Mouse (Mus musculus) megakaryocyte progenitor cell, adult 5-6 weeks (primary cell): ENCODE results near the gene BC017158. TPM values are rescaled to one million over a fixed set of nuclear protein-coding genes. Genes with fewer than 3 reads are reported as not detected.
A peak's percentile ranks its signal among the peaks of the same experiment; 100 is the strongest.

Source experiments
- ATAC-seq: replicated peaks from 2 replicates; pipeline ENCODE4 v1.8.0; 2016; ENCODE audit warnings: mild to moderate bottlenecking, moderate TSS enrichment, inconsistent platforms; ENCODE audit not compliant: poor library complexity
- total RNA-seq, 2 experiments: library from RNA; stranded (forward) in 1 of 2; stranded (reverse) in 1 of 2; fragments of 157-497, 149-512 nt in 1 of 2; fragments of 200-1000 nt in 1 of 2; gene quantifications; 2 replicates each; pipeline versions ENCODE4 v1.2.3 to v1.2.4; 2015 to 2017

Gene BC017158
- total RNA-seq, 2 experiments from 2014 or later = 20.5 to 39.5 TPM

DNA sequence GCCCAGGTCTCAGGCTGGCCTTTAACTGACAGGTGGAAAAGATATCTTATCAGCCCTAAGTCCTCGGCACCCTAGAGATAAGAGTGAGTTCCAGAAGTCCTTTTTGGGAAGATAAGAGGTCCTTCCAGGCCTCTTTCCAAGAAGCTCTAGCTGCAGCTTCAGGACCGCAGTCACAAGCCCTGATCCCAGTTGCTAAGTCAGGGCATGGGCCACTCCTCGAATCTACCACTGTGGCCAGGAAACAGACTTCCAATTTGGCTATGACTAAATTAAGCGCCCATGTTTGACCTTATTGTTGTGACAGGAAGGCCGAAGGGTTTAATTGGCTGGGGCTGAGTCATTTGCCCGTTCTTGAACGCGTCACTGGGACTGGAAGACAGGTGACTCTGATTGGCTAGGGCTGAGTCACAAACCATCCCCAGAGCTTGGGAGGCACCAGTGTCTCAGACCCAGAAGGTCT is 12.3 kb upstream of the BC017158 start:
- peak; percentile 14; the same call in 1 of the 2 replicates for ATAC-seq

DNA sequence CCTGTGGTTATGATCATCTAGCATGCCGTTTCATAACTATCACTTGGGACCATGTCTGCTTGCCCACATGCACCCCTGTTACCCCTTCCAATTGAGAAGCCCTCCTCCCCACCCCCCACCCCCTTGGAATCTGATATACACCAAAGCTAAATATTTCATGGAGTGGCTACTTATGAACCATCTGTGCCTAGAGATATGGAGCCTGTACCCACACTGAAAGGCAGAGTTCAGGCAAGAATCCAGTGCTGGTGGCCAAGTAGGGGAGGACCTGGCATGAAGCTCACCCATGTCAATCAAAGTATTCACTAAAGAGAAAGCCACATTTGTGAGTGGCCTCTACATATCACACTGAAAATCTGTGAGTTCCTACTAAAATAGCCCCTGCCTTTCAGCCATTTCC is 11.8 kb upstream of the BC017158 start:
- peak; percentile 57 for ATAC-seq

DNA sequence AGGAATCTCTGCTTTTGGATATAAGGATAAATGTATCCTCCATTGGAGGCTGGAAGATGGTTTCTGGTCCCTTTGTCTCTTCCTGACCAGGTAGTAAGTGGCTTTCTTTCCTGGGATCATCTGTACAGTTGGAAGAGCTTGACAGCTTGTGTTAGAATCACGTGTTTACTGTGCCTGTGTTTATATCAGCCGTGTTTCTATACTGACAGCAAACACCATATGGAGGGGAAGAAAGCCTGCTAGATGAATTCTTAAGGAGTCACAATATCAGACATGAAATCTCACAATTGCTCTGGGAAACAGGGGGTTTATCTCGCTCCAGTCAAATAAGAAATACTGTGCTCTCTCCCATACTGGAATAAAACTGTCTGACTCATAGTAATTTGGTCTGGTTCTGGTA is 11.2 kb upstream of the BC017158 start:
- no peak for ATAC-seq

DNA sequence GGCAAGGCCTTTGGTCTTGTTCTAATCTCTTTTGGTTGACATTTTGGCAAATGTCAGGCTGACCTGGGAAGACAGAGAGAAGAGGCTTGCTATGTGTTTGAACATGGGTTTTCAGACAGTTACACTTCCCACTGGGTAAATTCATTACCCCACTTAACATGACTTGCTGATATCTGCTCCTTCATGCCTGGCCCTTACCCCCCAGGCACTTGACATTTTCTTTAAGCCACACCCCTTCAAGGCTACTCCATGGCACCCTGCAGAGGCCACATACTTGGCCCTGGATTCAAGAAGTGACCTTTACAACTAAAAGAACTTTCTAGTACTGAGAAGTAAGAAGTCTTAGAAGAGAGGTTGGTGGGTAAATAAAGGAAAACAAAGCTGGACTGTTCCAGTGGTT is 9.9 kb upstream of the BC017158 start:
- ATAC-seq = no peak

DNA sequence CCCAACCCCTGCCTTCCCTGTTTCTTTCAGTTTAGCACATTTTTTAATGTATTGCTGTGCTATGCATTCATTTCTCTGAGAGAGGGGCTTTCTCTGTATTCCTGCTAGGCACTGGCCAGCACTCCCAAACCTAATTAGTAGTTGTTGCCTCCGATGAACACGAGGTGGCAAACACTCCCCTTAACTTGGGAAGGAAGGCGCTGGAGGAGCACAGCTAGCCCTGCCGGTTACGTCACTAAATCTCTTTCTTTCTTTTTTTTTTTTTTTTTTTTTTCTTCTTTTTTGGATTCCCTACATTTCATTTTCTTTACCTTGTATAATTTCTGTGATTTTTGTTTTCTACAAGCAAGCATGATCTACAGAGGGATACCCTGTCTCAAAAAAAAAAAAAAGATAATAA is 6.9 kb upstream of the BC017158 start:
- peak; percentile 91 for ATAC-seq

DNA sequence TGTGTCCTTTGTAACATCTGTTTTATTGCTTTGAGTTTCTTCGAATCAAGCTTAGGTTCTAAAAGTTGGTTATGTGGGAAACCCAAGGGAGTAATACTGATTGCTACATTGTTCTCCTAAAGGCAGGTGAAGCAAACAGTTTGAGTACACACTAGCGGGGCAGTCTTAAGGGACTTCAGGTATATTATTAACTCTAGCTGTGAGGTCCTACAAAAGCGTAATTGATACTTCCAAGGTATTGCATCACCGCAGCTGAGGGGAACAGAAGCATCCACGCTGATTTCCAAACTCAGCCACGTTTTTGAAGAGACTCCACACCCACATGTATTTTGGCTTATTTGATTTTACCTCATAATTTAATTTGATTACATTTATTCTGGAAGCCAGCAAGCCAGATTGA is 6.2 kb upstream of the BC017158 start:
- ATAC-seq = no peak

DNA sequence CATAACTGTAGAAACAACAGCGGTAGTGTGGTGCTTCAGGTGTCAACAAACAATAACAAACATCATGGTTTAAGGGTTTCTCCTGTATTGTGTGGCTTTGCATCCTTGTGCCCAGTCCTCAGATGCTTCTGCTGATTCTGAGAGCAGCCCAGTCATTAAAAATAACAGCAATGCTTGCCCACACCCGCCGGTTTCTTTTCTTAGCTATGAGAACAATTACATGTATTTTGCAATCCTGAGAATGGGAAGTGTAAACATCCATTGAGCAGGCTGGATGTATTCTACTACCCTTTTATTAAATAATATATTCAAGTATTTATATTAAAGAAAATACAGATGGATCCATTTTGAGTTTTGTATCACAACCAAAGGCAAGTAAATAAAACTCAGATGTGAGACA is 4.2 kb upstream of the BC017158 start:
- ATAC-seq = no peak

DNA sequence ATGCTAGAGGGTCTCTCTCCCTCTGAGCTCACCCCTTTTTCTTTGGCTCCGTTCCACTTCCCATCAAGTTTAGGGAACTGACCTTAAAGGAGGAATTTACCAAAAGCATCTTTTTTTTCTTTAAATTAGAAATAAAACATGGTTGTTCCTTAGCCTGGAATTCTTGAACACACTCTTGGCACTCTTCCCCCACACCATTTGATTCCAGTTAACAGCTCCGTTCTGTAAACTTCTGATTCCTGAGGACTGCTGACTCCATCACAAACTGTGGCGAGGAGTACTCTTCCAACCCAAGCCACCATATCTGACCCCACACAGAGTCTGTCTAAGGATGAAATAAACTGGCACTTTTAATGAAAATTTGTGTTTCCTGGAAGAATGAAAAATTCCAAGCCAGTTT is 3.0 kb upstream of the BC017158 start:
- ATAC-seq = no peak

DNA sequence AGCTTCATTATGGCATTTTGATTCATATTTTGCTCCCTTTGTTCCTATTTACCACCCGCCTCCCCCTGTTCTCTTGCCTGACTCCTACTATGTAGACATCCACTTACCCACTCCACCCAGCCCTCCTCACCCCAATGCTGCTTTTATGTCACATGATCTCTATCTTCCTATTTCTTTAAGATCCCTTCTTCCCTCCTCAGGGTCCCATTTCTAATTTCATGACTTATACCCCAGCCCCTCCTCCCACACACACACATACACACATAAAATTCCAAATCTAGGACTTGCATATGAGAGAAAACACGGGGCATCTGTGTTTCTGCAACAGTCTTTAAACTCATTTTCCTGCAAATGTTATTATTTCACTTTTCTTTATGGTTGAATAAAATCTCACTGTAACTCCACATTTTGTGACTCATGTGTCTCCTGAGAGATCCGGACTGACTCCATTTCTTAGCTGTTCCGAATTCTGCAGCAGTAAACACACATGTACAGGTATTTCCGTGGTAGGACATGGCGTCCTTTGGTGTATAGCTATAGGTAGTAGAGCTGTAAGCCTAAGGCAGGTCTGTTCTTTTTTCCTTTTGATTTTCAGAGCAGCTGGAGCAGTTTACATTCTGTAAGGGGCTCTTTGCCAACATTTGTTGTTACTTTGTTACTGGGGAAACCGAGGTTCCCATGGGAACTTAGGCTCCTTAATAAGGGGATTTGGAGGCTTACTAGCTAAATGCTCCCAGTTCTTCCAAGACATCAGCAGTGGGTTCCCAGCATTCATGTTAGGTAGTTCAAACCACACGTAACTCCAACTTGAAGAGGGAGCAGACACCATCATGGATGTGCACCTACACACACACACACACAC is 742 bp upstream of the BC017158 start:
- peak; percentile 40; the same call in 1 of the 2 replicates for ATAC-seq

DNA sequence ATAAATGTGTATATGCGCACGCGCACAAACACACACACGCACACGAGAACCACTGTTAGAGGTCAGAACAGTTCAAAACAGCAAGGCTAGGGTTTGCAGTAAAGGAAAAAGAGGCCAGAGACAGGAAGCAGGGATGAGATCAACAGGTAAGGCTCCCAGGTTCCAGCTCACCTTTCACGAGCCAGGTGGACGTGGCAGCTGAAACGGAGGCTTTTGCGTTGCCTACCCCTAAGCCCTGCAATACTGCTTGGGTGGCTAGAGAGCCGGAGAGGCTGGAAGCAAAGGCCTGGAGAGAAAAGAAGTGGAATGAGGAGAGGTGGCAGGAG is 716 bp downstream of the BC017158 start:
- ATAC-seq = 0 out of 2 replicates have a peak, but pooled peaks have one; percentile 12

DNA sequence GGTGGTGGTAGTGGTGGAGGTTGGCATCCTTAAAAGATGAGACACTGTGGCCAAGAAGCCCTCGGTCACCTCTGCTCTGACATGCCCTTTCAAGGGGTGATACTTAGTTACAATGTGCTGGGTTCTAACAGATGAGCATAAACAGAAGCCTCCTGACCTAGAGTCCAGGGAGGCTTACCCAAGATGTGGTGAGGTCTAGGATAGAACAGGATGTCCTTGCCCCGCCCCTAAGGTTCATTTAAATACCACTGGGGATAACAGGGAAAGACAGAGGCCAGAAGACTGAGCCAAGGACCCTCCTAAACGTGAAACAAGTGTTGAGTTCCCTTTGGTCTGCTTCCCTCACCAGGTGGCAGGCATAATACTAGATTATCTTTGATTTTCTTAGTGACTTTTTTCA is 1.5 kb downstream of the BC017158 start:
- peak; percentile 32 for ATAC-seq

DNA sequence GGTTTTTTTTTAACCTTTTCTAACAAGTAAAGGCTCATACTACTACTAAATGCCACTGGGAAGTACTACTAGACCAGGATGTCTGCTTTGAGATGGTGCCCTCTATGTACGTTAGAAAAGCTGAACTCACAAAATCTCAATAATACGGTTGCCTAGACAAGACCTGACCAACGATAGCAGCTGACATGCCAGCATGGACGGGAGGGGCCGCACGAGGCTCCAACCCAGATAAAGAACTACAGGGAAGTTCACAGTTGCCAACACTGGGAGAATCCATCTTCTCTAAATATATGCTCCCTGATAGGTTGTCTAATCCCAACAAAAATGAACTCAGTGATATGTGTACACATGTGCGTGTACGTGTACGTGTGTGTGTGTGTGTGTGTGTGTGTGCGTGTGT is 3.2 kb downstream of the BC017158 start:
- ATAC-seq = no peak

DNA sequence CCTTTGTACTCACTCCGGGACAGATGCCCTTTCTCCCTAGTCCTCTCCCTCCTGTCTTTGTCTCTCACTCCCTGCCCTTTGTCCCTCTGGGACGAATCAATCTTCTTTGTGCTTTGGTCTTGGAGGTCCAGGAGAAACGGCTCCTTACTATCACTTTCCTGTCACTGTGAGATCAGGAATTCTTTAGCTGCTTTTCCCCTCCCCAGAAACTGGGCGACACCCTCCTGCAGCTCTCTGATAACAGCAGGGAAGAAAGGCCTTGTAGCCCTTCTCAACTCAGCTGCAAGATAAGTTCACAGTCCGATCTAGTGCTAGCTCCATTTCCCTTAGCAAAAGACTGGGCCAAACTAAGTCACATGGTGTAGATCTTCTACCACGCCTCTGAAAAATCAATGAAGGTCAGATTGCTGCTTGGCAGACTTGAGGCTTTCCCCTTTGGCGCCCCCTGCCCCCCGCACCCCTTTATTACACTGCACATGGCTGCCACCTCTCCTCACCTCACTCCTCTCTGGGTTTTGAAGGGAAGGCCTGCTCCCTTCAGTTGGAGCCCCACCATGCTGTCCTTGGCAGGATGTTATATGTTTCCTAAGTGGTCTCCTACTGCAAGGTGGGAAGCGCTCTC is 8.9 kb downstream of the BC017158 start:
- ATAC-seq = peak; percentile 96

DNA sequence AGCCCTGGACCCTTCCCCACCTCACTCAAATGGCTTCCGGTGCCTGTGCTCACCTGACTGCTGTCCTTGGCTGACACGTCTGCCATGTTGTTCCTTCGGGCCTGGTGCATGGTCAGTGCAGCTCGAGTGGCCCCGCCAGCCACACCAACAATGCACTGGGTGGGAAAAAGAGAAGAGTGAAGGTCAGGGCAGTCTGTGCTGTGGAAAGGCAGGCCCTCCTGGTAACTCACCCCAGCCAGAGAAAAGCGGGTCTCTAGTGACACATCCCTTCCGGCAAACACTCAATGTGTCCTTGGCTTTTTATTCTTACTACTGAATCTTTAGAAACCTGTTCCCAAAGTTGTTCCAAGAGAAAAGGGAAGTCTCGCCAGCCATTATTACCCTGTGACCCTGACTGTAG is 12.9 kb downstream of the BC017158 start:
- no peak for ATAC-seq

DNA sequence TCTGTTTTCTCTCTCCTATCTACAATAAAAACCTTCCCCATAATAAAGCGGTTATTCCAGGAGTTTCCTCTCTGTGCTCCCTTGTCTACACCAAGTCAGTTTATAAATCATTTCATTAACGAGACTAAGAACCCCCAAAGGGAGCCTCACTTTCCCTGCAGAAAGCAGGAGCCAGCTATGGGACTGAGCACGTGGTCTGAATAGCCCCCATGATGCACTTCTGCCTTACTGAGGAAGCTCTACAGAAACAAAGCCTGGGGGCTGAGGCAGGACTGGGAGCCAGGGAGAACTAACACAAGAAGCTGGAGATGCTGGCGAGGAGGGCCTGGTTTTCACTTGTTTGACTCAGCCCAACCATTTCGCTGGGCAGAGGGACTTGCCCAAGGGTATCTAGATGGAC is 13.9 kb downstream of the BC017158 start:
- ATAC-seq = no peak

DNA sequence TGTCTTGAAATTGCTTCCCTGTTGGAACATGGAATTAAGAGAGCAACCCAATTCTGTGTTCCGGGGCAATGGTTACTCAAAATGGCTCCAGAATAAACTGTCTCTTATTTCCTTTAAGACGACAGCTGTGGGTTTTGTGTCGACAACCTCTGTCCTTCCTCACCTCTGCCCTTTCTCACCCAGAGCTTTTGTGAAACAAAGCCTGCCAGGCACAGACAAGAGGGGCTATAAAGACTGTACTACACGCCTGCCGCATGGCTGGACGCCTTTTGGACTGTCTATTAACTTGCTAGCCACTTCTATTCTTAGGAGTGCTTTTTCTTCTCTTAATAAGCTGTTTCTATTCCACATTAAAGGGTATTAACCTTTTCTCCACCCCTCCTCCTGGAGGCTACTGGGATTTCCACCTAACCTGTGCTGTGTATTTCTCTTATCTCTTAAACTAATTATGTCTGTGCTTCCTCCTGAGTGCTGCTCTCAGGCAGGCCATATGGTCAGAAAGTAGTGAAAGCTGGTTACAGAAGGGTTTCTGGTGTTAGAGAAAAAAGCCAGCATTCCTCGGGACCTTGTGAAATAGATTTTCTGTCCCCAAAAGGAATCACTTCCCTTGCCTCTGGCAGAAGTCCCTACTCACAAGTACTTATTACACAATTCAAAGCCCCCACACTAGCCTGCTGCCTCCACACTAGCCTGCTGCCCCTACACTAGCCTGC is 15.3 kb downstream of the BC017158 start:
- peak; percentile 69 for ATAC-seq

DNA sequence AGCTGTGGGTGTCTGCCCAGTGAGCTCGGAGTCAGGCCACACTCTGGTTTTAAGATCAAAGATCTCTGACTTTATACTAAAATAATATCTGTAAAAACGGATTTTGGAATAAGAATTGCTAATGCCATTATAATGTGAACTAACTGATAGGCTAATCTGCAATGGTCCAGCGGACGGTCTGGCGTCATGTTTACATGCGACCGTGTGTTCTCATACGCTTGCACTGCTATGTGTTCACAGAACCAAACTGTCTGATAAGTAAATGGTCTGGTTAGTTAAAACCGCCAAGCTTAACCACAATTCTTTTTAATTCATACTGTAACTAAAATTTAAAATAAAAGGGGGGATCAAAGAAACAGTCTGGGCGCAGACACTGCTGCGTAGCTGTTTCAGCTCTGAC is 16.2 kb downstream of the BC017158 start:
- ATAC-seq = peak; percentile 62

DNA sequence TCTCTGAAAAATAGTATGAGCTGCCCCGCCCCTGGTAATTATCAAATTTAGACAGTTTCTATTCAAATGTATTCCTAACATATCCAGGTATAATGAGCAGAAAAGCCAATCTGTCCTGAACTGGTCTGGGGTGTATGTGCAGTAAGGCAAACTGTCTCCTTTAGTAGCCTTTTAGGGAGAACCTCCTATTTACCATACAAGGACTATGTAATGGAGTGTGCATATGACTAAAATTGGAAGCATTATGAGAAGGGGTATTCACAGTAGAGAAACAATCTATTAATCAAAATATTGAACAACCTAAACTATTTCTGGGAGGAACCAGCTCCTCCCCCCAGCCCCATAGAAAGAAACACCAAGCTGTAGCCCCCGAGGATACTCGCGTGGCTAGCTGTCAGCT is 18.2 kb downstream of the BC017158 start:
- no peak for ATAC-seq

DNA sequence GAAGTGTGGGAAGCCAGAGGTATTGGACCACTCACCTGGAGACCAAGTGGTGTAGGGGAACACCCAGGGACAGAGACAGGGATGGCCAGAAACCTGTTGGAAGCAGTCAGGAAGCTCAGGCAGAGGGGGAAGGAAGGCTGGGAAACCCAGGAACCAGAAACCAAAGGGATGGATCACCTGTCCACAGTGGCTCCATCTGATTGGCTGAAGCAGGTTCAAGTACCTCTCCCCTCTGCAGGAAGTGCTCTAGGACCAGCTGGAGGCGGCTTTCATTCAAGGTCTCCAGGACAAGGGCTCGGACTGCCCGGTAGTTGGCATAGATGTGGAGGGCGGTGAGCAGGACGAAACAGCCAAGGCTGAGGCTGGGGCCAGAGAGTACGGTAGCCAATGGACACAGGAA is 21.9 kb downstream of the BC017158 start:
- no peak for ATAC-seq

DNA sequence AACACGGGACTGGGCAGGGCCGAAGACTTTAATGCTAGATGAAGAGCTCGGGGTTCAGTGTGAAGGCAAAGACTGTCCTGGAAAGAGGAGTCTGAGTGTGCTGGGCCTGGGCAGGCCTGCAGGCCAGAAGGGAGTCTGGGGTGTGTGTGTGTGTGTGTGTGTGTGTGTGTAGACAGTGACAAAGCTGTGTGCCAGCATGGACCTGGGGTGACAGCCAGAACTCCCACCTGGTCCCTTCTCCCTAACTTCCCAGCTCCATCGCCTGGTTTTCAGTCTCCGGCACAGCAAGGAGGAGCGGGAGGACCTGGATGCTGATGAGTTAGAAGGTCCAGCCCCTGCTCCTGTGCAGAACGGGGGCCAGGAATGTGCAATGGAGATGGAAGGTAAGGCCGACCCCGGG is 26.5 kb downstream of the BC017158 start:
- ATAC-seq = no peak

DNA sequence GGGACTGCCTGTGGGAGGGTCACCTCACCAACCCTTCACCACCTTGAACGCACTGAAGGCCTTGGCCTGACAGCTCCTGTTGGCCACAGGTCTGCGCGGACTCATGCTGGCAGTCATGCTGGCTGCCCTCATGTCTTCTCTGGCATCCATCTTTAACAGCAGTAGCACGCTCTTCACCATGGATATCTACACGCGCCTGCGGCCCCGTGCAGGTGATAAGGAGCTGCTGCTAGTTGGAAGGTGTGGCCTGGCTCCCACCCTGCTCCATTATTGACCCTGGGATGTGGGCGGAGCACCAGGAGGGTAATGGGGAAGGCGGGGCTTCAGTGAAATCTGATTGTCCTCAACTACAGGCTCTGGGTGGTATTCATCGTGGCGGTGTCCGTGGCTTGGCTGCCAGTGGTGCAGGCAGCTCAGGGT is 27.5 kb downstream of the BC017158 start:
- ATAC-seq = peak; percentile 95

DNA sequence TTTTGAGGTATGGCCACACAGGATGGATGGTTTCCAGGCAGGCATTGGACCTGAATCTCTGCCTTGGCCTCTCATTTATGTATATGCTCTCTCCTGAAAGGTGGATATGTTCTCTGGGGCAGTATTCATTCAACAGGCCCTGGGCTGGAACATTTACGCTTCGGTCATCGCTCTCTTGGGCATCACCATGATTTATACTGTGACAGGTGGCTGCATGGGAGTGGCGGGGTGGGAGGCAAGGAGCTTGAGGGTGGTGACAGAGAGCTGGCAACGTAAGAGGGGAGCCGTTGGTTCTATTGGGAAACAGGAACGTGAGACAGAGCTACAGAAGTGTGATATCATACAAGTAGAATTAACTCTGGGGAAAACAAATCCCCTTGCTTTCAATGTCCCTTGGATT is 30.2 kb downstream of the BC017158 start:
- no peak for ATAC-seq
